Mouse (Mus musculus): ENCODE results near the gene Tmem203.

The Tmem203 gene

GRCm38 (mm10) chr2:25264851-25265250 lies 9.6 kb downstream of the Tmem203 start:
- DNase-seq = peak; percentile 81

DNA sequence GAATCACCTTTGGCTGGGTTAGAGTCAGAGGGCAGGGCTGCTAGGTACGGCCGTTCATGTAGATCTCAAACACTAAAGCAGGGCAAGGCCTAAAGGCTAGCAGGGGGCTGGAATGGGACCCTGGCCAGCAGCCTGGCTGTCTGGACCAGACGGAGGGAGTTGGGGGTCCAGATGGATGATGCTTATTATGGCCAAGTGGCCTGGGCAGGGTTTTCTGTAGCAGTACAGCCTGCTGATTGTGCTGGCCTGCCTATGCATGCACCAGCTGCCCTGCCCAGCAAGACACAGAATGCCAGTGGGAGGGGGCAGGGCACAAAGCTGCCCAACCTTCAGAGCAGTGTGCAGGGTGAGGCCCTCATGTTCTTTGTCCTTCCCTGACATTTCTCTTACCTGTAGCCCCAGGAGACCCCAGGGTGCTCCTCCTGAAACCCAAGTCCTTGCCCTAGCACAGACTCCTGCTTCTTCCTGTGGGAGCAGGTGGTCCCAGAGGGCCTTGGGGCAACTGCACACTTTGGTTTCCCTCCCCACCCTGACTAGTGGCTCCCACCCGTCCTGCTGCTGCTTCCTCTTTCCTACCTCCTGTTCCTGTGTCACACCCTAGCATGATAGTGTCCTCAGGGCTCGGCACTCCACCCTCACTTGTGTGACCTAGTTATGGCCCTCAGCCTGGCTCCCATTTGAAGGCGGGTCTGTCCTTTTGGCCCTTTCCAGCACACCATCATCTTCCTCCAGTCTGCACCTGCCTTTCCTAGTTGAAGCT lies 10.8 kb downstream of the Tmem203 start:
- peak; percentile 56 for DNase-seq

- peak; percentile 77 for DNase-seq
Measured at GRCm38 (mm10) chr2:25266720-25267119, 11.5 kb downstream of the Tmem203 start.

GRCm38 (mm10) chr2:25267241-25267640 lies 12.0 kb downstream of the Tmem203 start:
- no peak for DNase-seq

- no peak for DNase-seq
Measured at GRCm38 (mm10) chr2:25267746-25268309, 12.6 kb downstream of the Tmem203 start.

GRCm38 (mm10) chr2:25271827-25272511 lies 16.7 kb downstream of the Tmem203 start, which contains the start of the genes Ssna1 and Anapc2:
Ssna1 (minus strand) TSS chr2:25272438.
Anapc2 (plus strand) TSS chr2:25272478.
- peak; percentile 99 for DNase-seq

DNA sequence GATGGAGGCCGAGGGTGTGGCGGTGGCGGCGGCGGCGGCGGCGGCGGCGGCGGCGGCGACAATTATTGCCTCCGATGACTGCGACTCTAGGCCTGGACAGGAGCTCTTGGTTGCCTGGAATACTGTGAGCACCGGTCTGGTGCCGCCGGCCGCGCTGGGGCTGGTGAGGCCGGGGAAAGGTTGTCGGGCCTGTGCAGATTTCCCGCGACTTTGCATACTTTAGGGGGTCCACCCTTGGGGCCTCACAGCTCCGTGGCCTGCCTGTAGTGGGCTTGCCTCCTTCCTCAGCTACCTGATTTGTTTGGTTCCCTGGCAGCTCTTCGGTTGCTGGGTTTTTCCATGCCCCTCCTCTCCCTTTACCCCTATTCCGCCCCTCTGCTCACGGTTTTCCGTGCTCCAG lies 17.3 kb downstream of the Tmem203 start:
- no peak for DNase-seq

GRCm38 (mm10) chr2:25273010-25273409 lies 17.8 kb downstream of the Tmem203 start:
- no peak for DNase-seq

GRCm38 (mm10) chr2:25278928-25279882 lies 24.0 kb downstream of the Tmem203 start:
- DNase-seq = peak; percentile 84

DNA sequence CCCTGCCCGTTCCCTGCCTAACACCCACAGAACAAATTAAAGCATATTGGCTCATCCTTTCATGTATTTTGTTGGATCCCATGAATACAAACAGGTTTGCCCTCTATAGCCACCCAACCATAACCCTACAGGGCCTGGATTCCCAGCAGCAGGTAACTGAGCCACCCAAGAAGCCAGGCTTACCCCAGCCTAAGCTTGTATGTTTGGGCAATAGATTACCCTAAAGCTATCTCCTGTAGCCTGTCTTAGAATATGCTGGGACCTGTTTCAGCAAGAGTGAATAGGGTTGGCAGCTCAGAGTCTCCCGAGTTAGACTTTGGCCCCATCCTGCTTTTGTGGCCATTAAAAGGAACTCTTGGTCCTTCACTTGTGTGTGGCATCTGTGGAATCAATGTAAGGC lies 30.3 kb downstream of the Tmem203 start:
- no peak for DNase-seq

DNA sequence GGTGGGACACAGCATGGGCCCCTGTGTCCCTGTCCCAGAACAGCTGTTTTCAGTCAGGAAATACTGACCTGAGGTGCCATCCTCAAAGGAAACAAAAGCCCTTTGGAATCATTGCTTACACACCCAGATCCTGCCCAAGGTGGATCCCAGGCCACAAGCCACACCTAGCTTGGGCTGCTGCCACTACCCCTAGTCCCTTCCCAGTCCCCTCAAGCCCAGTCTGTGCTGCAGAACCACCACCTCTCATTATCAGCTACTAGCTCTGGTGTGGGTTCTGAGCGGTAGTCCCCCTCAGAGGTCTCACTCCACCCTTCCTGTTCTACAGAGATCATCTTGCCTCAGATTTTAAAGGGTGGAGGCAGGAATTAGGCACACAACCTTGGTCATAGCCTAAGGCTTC lies 31.1 kb downstream of the Tmem203 start:
- DNase-seq = no peak

DNA sequence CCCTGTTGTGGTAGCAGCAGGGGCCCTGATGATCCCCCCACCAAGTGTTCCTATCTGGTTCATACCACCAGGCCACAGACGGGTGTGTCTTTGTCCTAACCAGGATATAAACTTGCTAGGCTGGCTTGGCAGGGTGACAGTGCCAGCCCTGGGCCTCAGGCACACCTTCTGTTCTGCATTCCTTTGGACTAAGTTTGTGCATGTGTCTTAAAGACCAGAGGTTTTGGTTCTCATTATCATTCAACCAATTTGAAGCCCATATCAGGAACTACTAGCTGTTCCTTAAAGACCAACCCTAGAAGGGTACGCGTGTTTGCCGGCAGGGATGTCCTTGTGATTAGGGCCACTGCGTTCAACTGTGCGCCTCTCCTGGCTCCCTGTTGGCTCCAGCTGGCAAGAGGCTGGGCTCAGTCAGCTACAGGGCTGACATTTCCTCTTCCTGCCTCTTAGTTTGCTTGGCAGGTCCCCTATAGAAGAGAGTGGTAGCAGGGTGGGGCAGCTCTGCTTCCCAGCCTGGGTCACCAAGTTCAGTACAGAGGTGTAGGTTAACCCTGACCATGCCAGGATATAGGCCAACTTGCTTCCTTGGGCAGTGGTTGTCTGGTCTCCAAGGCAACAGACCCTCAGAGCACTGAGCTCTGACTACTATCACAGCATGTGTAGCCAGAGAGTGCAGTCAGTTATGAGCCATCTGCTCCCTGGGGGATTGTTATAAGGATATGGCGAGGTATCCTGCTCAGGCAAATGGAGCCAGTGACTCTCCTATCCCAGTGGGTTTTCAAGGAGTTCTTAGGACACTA lies 31.8 kb downstream of the Tmem203 start:
- peak; percentile 51 for DNase-seq

DNA sequence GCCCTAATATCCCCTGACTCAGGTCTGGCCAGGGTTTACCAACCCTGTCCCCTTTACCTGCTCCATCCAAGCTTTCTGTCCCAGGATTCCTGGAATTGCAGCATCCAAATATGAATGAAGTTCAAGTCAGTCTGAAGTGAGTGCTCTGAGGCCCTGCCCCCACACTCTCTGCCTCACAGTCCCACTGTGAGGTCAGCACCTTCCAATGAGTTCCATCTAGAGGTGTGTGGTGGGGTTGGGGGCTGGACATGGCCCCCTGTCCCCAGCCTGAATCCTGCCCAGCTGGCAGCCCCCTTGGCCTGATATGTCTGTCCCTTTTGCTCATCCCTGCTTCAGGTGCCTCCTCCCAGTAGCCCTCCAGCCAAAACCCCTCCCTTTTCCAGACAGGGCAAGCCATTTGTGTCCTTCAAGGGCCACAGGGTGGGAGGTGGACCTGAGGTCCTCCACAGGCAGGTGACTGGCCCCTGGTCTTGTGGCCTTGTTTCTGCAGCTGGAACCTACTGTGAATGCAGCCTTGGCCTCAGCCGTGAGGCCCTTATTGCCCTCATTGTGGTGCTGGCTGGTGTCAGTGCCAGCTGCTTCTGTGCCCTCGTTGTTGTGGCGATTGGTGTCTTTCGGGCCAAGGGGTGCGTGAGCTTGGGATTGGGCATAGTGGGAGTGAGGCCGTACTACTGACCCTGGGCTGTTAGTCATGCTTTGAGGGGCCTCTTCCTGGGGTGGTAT lies 32.8 kb downstream of the Tmem203 start, which contains the start of gene Tmem210:
Tmem210 (plus strand) TSS at position 219 of the 723 bp plus-strand sequence.
- DNase-seq = no peak

GRCm38 (mm10) chr2:25288734-25289345 lies 33.6 kb downstream of the Tmem203 start:
- DNase-seq = no peak

DNA sequence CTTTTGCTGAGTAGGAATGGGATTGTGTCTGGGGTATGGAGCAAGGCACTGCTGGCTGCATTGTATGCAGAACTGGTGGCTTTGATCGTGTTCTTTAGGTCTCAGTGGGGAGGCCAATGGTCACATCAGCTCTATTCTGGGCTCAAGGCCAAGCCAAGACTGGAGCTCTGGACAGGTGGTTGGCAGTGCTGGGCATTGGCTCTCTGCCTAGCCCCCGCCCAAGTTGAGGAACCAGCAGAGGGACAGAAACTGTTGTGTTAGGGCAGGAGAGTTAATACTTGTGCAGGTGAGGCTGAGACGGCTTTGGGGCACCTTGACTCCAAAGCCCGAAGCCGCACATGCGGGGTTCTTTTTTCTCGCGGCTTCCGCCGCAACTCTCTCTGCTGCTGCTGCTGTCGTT lies 34.4 kb downstream of the Tmem203 start, which contains the start of gene Lrrc26:
Lrrc26 (plus strand) TSS at position 265 of the 400 bp plus-strand sequence.
- DNase-seq = peak; percentile 88

GRCm38 (mm10) chr2:25290101-25290815 lies 35.0 kb downstream of the Tmem203 start:
- DNase-seq = peak; percentile 53

- DNase-seq = peak; percentile 29
Measured at GRCm38 (mm10) chr2:25290816-25291130, 35.5 kb downstream of the Tmem203 start.

- DNase-seq = no peak
Measured at GRCm38 (mm10) chr2:25291184-25292053, 36.2 kb downstream of the Tmem203 start.

- peak; percentile 26 for DNase-seq
Measured at GRCm38 (mm10) chr2:25292054-25292544, 36.9 kb downstream of the Tmem203 start.
